10 mouse cellular contexts compared by ENCODE assay signal in genomic region chr3:147990831-147991230, GRCm38 (mm10).
DNase-seq lines count a peak whose midpoint lies in the region; ATAC-seq and TF ChIP-seq lines count a peak whose summit lies in the region.
"Had no signal": no experiment of that assay in that cellular context is flagged by ENCODE, and none has a peak within 500 bp of the region (broad histone marks: within the 10 kb centered on the region; RNA-seq: fewer than 3 reads in every experiment).

No protein-coding gene starts in this region.

- H3K27me3 ChIP-seq in heart, embryonic 13.5 days (replicated peaks) = no peaks in the 10 kb centered on the region
- no peaks in the 10 kb centered on the region for H3K27me3 ChIP-seq in midbrain, embryonic 12.5 days
- H3K27me3 ChIP-seq in midbrain, embryonic 11.5 days (ENCODE audit: control insufficient read depth, insufficient read depth, low read length) = no peaks in the 10 kb centered on the region
- H3K27me3 ChIP-seq in intestine, embryonic 16.5 days (replicated peaks; ENCODE audit: control insufficient read depth, insufficient read depth, low read length) = no peaks in the 10 kb centered on the region
- no peaks in the 10 kb centered on the region for H3K27me3 ChIP-seq in stomach, postnatal 0 days (ENCODE audit: control insufficient read depth, insufficient read depth, low read length)

- peak overlapping the region; percentile 49 for H3K4me2 ChIP-seq in heart, embryonic 13.5 days
- peak overlapping the region; percentile 39 for H3K4me2 ChIP-seq in midbrain, embryonic 12.5 days (replicated peaks)
- H3K4me2 ChIP-seq in midbrain, embryonic 11.5 days = no peak overlapping the region
- H3K4me2 ChIP-seq in intestine, embryonic 16.5 days (ENCODE audit: low read depth, low read length) = peak overlapping the region; percentile 40
- peak overlapping the region; percentile 49 for H3K4me2 ChIP-seq in stomach, postnatal 0 days (replicated peaks; ENCODE audit: low read depth)

- TF ChIP-seq EP300 in stomach, postnatal 0 days (optimal IDR thresholded peaks at IDR 0.05) = no peak

- H3K4me3 ChIP-seq in heart, embryonic 13.5 days = 0 out of 2 replicates have a peak overlapping the region, but pooled peaks have one; percentile 13
- 0 out of 2 replicates have a peak overlapping the region, but pooled peaks have one; percentile 5 for H3K4me3 ChIP-seq in midbrain, embryonic 12.5 days
- H3K4me3 ChIP-seq in midbrain, embryonic 11.5 days (ENCODE audit: low read depth, low read length) = no peak overlapping the region
- peak overlapping the region; percentile 17 for H3K4me3 ChIP-seq in intestine, embryonic 16.5 days (ENCODE audit: low read length)
- peak overlapping the region; percentile 19 for H3K4me3 ChIP-seq in stomach, postnatal 0 days (ENCODE audit: low read depth, low read length)

- no peak overlapping the region for H3K27ac ChIP-seq in heart, embryonic 13.5 days (replicated peaks)
- no peak overlapping the region for H3K27ac ChIP-seq in midbrain, embryonic 12.5 days (replicated peaks)
- no peak overlapping the region for H3K27ac ChIP-seq in midbrain, embryonic 11.5 days (ENCODE audit: low read depth, low read length)
- H3K27ac ChIP-seq in intestine, embryonic 16.5 days (ENCODE audit: low read length) = no peak overlapping the region
- H3K27ac ChIP-seq in stomach, postnatal 0 days (replicated peaks) = no peak overlapping the region

- no peak for TF ChIP-seq CTCF in stomach, postnatal 0 days (IDR thresholded peaks at IDR 0.05; ENCODE audit: low read depth)

- DNase-seq in heart, postnatal 4 days = no peak
- DNase-seq in midbrain, embryonic 11.5 days (ENCODE audit: low spot score, missing footprints) = no peak
- DNase-seq in stomach, postnatal 0 days (ENCODE audit: low spot score) = no peak
- DNase-seq in ovary, adult 18-20 months (ENCODE audit: low spot score) = no peak
- no peak for DNase-seq in gastrocnemius, postnatal 25 days
- DNase-seq: heart, postnatal 10 days; lung, postnatal 4 days had no signal

- no peak for ATAC-seq in heart, embryonic 13.5 days (ENCODE audit: extremely low read depth, insufficient number of reproducible peaks, low FRiP score, low TSS enrichment)
- ATAC-seq in midbrain, embryonic 12.5 days (ENCODE audit: low FRiP score, low read depth) = no peak
- no peak for ATAC-seq in midbrain, embryonic 11.5 days (ENCODE audit: low FRiP score)
- no peak for ATAC-seq in intestine, embryonic 16.5 days
- no peak for ATAC-seq in stomach, postnatal 0 days (ENCODE audit: low FRiP score, low TSS enrichment)

- H3K9me3 ChIP-seq in heart, embryonic 13.5 days = no peaks in the 10 kb centered on the region
- H3K9me3 ChIP-seq in midbrain, embryonic 12.5 days = no peaks in the 10 kb centered on the region
- H3K9me3 ChIP-seq in midbrain, embryonic 11.5 days (ENCODE audit: control insufficient read depth, low read length) = no peaks in the 10 kb centered on the region
- H3K9me3 ChIP-seq in intestine, embryonic 16.5 days (ENCODE audit: control insufficient read depth, low read length) = no peaks in the 10 kb centered on the region
- H3K9me3 ChIP-seq in stomach, postnatal 0 days (ENCODE audit: control insufficient read depth, low read length) = no peaks in the 10 kb centered on the region

- no peaks in the 10 kb centered on the region for H3K36me3 ChIP-seq in heart, embryonic 13.5 days
- no peaks in the 10 kb centered on the region for H3K36me3 ChIP-seq in midbrain, embryonic 12.5 days
- H3K36me3 ChIP-seq in midbrain, embryonic 11.5 days (ENCODE audit: control insufficient read depth, insufficient read depth, low read length) = no peaks in the 10 kb centered on the region
- no peaks in the 10 kb centered on the region for H3K36me3 ChIP-seq in intestine, embryonic 16.5 days (ENCODE audit: control insufficient read depth, insufficient read depth, low read length)
- no peaks in the 10 kb centered on the region for H3K36me3 ChIP-seq in stomach, postnatal 0 days (ENCODE audit: control insufficient read depth, insufficient read depth, low read length)

- WGBS in heart, embryonic 13.5 days = 49% methylated on average over 10 of the region's 10 CpGs
- WGBS in midbrain, embryonic 12.5 days = 27% methylated on average over 10 of the region's 10 CpGs
- 44% methylated on average over 10 of the region's 10 CpGs for WGBS in midbrain, embryonic 11.5 days
- WGBS in intestine, embryonic 16.5 days = 33% methylated on average over 10 of the region's 10 CpGs
- 28% methylated on average over 10 of the region's 10 CpGs for WGBS in stomach, postnatal 0 days

- peaks cover 5% of the 10 kb centered on the region; the same call in 1 of the 2 replicates for H3K4me1 ChIP-seq in heart, embryonic 13.5 days
- peaks cover 9% of the 10 kb centered on the region; the same call in 1 of the 2 replicates for H3K4me1 ChIP-seq in midbrain, embryonic 12.5 days
- no peaks in the 10 kb centered on the region for H3K4me1 ChIP-seq in midbrain, embryonic 11.5 days (ENCODE audit: control insufficient read depth, insufficient read depth, low read length)
- H3K4me1 ChIP-seq in intestine, embryonic 16.5 days (ENCODE audit: control insufficient read depth, insufficient read depth, low read length) = no peaks in the 10 kb centered on the region
- no peaks in the 10 kb centered on the region for H3K4me1 ChIP-seq in stomach, postnatal 0 days (replicated peaks; ENCODE audit: control insufficient read depth, insufficient read depth)

- no peak overlapping the region for H3K9ac ChIP-seq in heart, embryonic 13.5 days
- H3K9ac ChIP-seq in midbrain, embryonic 12.5 days (replicated peaks) = no peak overlapping the region
- H3K9ac ChIP-seq in midbrain, embryonic 11.5 days (ENCODE audit: low read length) = no peak overlapping the region
- no peak overlapping the region for H3K9ac ChIP-seq in intestine, embryonic 16.5 days (ENCODE audit: low read depth, low read length)
- H3K9ac ChIP-seq in stomach, postnatal 0 days (ENCODE audit: low read length) = peak overlapping the region; percentile 23; the same call in 1 of the 2 replicates
